Mouse (Mus musculus) frontal cortex, postnatal 36 days (tissue): Measurements from ENCODE around the gene Fam107a.
A peak's percentile ranks its signal among the peaks of the same experiment; 100 is the strongest.
"Not testable (repeated sequence)": the region's sequence is repeated elsewhere in the genome, so short reads cannot be mapped to it uniquely, and the experiment has no call there.

Experiments
- DNase-seq, 2 experiments: peaks; one replicate each; pipeline ENCODE4 v3.0.0; 2022; ENCODE audit warnings: low spot score in 2 of 2

Fam107a gene

DNA sequence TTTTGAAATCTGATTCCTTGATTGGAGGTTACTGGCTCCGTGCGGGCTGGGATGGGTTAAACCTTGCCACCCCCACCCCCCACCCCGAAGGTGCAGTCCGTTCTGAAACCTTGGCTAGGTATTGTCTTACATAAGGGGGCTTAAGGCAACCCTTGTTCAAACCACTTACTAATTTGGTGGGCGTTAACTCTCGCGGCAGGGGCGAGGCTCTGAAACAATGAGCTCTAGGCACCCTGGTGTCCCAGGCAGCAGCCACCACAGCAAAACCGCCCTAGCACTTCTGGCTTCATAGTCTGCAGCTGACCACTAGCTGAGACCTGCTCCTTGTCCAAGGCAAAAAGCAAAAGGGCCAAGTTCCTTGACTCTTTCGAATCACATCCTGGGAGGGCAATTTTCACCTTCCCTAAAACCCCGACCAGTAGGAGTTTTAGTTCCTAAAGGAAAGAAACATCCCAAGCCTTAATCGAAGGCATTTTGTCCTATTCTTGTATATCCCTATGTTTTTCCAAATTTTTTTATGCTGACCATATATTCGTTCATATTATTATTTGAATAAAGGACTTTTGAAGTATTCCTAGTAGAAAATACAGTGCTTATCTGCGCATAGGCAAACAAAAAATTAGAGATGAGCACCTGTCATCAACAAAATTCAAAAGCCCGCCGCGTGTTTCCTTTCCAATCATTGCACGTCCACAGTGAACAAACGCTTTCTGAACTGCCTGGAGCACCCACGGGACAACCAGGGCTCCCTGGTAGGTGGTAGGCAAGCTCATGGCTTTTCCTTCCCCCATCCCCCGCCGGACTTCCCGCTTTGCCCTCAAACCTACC lies 1.2 kb downstream of the Fam107a start:
- DNase-seq = no peak

DNA sequence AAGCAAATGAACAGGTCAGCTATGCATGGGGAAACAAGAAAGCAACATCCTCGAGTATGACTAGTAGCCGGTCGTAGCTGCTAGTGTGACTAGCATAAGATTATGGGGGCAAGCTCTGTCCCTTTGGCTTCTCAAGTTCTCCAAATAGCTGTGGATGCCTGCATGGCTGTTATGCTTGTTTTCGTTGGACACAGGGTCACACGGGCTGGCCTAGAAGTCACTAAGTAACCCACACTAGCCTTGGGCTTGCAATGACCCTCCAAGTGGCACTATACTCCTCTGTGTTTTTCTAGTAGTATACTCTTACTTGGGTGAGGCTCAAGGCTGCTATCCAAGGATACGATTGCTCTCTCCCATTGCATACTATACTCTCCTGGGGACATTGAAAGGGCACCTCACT lies 2.7 kb downstream of the Fam107a start:
- no peak for DNase-seq

DNA sequence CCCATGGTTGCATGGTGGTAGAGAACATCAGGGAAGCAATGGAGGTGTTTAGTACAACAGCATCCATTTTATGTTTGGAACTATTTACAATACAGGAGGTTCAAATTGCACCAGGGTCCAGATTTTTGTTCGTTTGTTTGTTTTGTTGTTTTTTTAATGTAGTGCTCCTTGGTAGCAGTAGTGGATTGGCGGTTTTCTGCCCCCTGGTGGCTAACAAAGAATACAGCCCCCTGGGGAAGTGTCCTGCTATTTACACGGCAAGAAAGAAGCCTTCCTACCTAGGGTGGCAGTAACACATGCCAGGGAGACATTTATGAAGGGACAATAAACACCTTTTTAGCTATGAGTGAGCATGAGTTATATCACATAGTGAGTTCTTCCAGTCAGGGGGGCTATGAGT lies 3.3 kb downstream of the Fam107a start:
- DNase-seq = no peak

DNA sequence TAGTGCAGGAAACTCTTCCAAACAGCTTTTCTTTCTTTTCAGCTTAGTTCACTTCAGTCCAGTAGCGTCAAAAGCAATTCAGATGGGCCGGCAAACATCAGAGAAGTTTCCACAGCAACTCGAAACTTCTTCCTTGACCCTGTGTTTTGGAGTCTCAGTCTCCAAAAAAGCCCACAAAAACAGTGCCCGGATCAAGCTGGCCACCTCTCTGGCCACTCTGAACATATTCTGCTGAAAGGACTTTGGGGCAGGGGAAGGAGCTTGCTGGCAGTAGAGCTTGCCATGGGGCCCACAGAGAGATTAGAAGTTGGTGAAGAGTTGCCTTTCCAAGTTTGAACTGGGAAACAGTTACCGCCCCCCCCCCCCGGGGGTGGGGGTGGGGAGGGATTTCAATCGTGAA lies 3.9 kb downstream of the Fam107a start:
- DNase-seq = peak in 1 of 2 experiments; percentile 29

DNA sequence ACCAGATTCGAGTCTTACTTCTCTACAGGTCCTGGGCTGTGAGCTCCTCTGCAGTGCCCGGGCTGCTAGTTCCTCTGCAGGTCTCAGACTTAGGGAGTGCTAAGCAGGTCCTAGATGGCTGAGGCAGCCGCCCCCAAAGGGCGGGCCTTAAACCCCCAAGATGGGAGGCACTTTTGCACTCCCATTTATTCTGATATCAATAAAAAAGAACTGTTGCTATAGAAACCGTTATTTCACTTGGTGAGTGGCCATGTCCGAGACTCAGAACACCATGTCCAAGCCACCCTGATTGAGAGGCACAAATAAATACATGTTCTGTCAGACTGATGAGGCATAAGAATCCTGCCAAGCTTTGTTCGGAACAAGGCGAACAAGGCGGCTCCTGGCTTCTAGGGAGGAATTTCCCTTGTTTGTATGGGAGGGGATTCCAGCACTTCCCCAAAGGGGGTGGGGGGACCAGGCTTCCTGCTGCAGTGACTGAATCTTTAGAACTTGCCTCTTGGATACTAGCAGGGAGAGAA lies 8.1 kb downstream of the Fam107a start:
- DNase-seq = peak; percentile 22 to 30

DNA sequence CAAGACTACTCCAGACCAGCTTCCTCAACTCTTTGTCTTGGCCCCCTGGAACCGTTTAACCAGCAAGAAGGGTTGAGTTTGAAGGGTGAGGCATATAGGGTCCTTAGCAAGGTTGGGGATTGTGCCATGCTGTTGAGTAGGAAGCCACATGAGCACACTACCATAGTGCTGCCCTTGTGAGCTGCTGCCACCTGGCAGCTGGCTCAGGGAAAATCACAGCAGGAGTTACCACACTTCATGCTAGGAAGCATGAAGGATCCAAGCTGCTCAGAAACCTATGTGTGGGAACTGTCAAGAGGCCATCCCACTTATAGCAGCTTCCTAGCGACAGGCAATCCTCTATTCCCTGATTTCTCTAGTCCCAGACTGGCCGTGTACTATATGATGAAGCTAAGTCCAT lies 9.2 kb downstream of the Fam107a start:
- no peak for DNase-seq

DNA sequence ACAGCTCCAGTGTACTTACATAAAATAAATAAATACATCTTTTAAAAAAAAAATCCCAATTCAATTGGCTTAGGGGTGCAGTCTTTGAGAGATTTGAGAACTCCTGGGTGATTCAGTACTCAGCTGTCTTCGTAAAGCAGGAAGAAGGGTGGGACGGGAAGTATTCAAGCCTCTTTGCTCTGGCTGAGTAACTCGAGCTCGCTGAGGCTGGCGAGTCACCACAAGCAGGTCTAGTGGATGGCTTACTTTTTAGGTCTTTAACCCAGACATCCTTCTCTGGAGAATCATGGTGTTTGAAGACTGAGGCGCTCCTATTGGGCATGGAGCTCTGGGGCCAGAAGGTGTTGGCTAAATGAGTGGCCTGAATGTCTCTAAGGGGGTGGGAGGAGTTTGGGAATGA lies 10.9 kb downstream of the Fam107a start:
- no peak for DNase-seq

DNA sequence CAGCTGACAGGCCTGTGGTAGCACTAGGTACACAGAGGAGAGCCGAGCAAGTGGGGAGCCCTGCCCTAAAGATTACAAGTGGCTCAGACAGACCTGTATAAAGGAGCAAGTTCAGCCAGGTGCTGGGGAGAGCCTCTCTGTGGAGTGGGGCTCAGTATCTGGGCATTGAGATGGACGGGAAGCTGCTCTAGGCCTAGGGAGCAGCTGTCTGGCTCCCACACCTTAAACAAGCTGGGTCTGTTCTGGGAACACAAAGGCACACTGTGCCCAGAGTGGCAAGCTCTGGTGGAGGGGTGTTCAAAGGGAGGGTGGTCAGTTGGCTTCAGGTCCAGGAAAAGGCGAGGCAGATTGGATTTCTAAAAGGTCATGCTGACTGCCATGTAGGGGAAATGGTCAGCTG lies 12.8 kb downstream of the Fam107a start:
- DNase-seq = no peak

DNA sequence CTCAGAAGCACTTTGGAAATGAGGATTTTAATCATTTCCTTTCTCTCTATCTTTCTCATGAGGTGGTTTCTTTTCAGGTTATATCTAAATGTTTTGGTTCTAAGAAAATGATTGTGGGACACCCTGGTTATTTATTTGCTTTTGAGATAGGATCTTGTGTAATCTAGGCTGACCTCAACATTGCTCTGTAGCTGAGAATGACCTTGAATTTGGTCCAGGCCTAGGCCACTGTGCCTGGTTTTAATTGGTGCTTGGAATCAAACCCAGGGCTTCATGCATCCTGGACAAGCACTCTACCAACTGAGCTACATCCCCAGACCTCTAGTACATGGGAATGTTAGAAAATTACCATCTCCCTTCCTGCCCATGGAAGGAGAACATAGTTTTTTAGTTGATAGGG lies 13.7 kb downstream of the Fam107a start:
- no peak for DNase-seq

DNA sequence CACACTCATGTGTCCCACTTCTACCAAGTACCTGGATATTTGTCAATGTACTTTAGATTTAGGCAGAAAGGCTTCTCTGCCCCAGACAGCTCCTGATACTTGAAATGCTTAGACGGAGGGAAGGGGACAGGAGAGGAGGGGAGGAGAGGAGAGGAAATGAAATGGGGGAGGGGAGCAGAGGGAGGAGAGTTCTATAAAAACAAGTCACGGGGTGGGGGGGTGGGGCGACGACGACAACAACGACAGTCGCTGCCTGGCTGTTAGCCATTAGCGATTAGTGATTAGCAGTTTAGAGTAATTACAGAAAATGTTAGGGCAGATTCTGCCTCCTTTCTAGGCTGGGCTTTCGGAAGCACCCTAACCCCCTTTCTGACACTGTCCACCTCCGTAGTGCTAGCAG lies 15.1 kb downstream of the Fam107a start:
- no peak for DNase-seq

DNA sequence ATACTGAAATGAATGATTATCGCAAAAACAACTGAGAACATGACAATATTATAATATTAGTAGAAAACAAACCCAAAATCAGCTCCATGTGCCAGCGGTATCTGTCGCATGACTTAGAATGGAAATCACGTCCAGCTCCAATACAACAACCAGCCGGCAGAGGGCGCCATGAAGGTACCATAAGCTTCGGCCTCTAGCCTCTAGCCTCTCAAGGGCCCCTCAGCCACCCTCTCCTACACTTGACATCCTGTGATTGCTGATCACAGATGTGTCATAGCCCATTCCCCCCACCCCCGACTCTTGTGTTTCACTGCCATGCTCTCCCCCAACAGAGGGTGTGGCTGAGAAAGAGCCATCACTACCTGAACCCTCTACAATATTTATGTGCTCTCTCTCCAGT lies 17.5 kb downstream of the Fam107a start:
- DNase-seq = peak in 1 of 2 experiments; percentile 41

DNA sequence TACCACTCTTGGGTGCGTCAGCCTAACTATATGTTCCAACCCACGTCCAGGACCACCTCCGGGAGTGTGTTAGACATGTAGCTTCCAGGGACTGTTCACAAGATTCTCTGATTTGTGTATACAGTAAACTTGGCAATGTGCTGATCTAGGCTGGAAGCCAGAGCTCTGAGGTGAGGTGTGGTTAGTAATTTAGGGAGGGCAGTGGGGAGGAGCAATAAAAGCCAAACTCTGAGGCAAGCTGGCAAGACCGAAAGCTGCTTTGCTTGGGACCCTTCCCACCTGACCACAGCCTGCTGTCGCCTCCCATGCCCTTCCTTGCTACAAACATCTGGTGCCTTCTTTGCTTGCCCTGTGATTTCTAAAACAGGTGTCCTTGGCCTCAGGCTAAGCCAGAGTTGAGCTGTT lies 19.9 kb downstream of the Fam107a start:
- DNase-seq = no peak

DNA sequence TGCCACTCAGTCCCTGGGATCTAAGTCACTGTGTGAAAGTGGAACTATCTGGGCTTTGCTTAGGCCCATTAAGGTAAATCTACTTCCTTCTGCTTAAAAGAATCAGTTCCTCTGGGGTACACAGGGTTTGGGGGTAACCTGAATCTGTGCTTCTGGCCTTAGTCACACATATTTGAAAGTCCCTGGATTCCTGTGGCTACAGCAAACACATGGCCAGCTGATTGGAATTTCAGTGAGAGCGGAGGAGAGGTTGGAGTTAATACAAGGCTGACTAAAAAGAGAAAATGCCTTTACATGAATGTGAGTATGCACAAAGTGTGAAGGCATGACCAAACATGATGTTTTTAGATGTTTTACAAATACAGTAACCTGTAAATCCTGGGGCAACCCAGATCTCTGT lies 23.6 kb downstream of the Fam107a start:
- DNase-seq = no peak

DNA sequence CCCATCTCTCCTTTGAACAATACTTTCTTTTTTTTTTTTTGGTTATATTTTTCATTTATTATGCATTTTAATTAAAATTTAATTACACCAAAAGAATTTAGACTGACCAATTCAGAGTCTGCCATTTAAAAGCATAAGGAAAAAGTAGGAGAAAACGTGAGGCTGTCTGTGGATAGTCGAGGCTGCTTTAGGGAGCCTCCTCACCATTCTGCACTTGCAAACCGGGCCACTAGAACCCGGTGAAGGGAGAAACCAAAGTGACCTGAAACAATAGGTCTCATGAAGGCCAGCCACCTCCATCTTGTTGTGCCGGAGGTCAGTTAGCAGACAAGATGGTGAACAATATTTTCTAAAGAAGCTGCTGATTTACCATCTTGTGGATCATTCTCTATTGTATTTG lies 31.2 kb downstream of the Fam107a start:
- DNase-seq = not testable (repeated sequence)

DNA sequence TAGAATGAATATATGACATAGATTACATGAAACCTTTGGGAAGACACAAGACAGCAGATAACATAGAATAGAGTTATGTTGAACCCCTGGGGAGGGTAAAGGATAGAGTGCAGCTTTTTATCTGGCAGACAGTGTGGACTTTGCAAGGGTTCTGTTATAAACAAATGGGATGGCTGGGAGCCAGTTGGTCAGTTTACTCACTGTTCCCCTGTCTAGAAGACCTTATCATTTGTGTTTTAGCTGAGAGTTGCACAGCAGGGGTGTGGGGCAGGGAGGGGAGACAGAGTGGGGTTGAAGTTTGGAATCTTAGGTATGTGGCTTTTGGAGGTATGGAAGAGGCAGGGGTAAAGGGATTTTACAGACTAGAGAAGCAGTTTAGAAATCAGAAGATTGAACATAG lies 34.0 kb downstream of the Fam107a start:
- DNase-seq = no peak

DNA sequence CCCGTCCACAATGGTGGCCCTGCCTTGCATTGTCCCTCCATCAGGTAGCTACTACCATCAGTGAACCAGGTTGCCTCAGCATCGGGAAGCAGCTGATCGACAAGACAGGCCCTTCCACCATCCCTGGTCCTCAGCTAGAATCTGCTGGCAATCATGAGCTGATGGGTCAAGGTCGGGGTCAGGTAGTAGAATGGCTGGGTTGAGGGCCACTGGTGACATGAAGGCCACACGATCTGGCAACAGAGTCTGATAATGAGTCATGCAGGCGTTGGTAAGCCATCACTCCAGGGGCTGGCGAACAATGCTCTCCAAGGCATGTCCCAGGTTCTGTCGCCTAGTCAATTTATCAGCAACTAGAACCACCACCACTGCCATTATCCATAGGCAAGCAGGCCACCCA lies 46.5 kb downstream of the Fam107a start:
- not testable (repeated sequence) for DNase-seq

DNA sequence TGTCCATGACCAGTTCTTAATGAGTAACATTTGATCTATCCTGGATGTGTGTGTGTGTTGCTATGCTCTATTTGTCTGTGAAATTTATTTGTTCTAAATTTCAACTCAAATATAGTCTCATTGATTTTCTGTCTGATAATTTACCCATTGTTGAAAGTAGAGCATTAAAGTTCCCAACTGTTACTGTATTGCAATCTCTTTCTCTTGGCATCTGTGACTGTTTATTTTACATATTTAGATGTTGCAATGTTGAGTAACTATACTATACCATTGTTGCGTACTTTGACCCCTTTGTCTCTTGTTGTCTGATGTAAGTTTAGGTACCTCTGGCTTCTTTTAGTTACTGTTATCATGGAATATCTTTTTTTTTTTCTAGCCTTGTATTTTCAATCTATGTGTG lies 53.4 kb downstream of the Fam107a start:
- DNase-seq = no peak

DNA sequence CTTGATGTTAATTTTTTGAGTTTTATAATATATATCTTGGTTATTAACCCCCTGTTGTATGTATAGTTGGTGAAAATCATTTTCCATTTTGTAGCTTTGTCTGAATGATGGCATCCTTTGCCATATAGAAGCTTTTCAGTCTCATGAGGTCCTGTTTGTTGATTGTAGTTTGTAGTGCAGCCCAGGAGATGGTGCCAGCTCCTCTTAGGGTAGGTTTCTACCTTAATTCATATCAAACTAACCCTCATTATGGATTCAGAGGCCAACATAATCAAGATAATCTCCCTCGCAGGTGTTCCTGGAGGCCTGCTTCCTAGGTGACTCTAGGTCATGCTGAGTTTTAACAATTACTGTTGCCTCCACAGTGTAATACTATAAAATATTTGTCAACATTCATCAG lies 55.6 kb downstream of the Fam107a start:
- DNase-seq = no peak

DNA sequence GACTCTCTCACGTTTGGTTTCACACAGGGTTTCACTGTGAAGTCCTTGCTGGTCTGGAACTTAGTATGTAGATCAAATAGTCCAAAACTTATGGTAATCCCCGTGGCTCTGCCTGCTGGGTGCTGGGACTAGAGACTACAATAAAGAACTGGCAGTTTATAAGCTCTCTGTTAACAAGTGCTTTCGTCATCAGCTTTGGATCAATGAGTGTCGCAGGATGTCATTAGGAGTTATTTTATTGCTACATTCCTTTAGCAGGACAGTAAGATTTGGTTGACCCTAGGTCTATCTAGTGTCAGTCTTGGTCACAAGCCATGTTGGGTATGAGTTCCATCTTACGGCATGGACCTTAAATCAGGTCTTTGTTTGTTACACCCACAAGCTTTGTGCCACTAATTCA lies 57.6 kb downstream of the Fam107a start:
- no peak for DNase-seq

DNA sequence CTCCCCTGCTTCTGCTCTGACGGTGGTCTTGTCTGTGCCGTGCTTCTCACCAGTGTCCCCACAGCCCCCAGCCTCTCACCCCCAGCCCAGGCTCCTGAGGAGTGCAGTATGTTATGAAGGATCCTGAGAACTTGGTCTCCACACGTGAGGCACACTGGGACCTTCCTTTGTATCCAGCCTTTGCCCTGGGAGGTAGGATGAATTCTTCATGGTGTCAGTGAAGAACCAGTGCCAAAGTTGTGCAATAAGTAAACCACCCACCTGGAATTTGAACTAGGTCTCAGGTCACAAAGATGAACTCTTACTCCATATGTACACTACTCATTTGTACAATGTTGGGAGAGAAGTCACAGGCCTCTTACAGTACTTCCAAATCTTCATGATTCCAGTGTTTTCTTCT lies 58.7 kb downstream of the Fam107a start, which contains the start of gene Acox2:
Gene Acox2, minus strand, starts transcription at position 188 of the 400 bp plus-strand sequence.
- DNase-seq = no peak

DNA sequence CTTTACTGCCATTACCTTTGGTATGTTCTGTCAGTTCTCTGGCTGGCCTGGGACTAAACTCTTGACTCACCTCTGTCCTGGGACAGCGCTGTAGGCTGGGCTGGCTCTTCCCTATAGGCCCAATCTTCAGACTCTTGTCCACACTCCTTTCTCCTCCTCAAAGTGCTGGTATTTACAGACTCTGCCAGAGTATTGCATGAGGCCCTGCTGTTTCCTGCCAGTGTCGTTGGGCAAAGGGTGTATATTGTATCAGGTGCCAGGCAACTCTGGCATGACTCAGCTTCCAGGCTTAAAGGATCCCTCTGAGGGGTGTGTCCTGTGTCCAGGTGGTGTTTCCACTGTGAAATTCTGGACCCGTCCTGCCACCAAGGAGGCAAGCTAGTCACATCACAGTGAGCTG lies 59.1 kb downstream of the Fam107a start:
- no peak for DNase-seq

DNA sequence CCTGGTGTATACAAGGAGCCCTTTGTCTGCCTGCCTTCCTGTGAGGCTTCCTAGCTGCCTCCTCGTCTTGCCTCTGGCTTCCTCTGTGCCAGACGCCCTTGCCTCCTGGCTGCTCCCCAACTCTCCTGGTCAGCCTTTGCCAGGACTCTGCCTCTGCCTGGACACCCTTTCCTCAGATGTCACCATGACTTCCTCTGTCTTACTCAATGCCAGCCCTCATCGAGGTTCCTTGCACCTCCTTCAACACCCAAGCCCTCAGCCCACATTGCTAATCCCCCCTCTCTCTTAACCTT lies 59.5 kb downstream of the Fam107a start:
- DNase-seq = no peak

DNA sequence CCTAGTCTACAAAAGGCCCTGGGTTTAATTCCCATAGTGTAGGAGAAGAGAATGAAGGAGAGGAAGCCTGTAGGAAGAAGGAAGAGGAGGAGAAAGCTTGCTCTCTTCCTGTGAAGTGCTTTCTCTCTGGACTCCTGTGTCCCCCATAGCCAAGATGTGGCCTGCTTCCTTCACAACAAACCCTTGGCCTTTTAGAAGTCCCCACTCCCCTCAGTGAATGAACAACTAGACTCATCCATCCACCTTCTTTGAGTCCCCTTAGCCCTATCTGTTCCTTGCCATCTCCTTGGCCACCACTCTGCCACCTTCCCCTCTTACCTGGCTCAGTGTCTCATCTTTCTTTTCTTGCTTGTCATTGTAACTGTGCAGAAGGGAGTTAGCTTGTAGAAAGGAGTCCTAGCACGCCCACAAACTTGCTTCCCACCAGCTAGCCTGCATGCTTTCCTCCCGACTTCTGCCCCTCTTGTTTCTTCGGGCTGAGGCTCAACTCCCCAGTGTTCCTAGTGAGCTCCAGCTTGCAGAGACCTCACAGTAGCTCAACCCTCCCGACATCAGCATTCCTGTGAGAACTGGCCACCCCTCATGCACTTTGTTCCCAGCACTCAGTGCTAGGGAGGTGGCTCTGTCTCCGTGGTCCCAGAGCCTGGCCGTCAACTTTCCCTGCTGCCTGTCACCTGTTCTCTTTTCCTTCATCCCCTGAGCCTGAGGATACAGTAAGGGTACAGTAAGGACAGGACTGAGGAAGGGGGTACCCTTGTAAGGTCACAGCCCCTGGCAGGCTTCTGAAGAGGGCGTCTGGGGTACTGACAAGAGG lies 60.1 kb downstream of the Fam107a start:
- no peak for DNase-seq
